Mouse (Mus musculus) lung, postnatal 10 days (tissue): Measurements from ENCODE around the gene Pank3.
"Not testable (repeated sequence)": the region's sequence is repeated elsewhere in the genome, so short reads cannot be mapped to it uniquely, and the experiment has no call there.

Source experiments
- DNase-seq: peaks from one replicate; pipeline ENCODE4 v3.0.0; 2021

The Pank3 gene

DNA sequence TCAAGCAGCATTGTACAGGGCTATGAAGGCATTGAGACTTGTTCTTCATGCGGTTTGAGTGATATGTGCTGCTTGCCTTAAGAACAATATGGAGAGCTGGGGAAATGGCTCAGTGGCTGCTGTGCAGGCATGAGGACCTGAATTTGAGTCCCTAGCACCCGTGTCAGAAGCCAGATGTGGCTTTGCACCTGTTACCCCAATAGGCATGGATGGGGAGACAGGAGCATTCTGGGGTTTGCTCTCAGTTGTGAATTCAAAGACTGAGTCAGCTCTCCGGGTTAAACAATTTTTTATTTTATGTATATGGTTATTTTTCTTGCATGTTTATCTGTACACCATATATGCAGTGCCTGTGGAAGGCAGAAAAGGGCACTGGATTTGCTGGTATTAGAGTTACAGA, 13.2 kb downstream of the Pank3 start:
- DNase-seq, result no peak

DNA sequence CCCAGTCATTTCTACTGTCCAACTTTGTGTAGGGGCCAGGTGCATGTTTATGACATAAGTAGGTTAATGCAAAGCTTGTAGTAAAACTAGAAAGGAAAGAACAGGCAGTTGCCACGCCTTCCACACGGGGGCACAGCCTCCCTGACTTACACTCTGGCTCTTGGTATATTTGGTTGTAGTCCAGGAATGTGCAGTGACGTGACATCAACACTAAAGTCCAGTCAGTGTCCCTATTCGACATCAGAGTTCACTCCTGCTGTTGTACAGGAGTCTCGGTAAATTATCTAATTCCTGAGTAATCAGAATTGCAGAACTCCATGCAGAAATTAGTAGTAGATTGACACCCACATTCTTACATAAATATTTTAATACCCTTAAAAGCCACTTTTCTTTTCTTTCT, 13.8 kb downstream of the Pank3 start:
- no peak for DNase-seq

DNA sequence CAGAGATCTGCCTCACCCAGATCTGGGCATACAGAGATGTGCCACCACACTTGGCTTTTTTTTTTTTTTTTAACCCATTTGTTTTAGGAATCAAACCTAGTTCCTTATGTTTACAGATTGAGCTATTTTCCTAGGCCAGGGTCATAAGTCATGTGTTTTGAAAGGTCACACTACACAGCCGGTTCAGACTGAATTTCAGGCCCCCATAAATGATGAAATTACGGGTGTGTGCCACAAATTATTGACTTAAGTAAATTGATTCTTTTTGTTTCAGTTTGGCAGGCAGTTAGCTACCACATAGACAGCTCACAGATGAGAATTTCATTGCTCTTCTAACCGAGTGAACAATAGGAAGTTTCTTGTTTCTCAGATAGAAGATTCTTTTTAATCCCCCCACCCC, 14.7 kb downstream of the Pank3 start:
- DNase-seq, result no peak

DNA sequence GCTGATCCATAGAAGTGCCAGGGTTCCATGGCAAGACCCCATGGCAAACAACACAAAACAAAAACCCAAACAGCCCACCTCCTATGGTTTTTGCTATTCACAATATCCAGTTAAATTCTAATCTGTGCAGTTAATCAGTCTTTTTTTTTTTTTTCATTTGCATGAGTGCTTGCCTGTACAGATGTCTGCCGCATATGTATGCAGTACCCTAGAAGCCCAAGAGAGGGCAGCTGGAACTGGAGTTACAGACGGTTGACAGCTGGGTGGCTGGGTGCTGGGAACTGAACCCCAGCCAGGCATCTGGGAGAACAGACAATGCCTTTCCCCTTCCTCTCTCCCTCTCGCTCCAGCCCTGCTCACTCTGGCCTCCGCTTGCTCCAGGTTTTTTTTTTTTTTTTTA, 15.3 kb downstream of the Pank3 start:
- DNase-seq, result no peak

DNA sequence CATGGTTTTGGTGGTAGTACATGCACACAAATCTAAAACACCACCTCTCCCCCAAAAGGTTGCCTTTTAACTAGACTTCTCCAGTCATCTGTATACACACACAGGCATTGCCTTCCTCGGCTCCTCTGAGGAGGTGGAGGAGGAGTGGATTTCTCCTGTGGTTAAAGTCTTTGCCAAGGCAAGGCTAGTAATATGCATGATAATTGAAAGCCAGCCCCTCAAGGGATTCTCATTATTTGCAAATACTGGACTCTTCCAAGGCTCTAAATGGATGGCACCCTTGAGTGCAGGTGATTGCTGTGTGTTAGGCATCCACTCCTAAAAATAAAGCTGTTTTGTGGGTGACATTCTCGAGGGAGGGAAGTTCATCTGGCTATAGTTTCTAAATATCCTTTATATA, 19.2 kb downstream of the Pank3 start:
- no peak for DNase-seq

DNA sequence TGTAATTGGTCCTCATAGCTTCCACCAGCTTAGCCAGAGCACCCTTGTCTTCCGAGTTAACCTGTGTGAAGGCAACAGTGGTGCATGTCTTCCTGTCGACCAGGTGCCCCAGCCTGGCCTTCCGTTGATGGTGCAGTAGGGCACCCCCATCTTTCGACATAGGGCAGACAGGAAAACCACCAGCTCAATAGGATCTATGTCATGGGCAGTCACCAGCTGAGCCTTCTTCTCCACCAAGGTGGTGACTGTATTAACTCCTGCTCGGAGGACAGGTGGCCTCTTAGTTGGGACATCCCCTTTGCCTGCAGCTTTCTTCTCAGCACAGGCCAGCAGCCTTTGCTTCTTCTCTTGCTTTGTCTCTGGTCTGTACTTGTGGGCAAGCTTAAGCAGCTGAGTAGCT, 23.5 kb downstream of the Pank3 start:
- DNase-seq, result not testable (repeated sequence)

DNA sequence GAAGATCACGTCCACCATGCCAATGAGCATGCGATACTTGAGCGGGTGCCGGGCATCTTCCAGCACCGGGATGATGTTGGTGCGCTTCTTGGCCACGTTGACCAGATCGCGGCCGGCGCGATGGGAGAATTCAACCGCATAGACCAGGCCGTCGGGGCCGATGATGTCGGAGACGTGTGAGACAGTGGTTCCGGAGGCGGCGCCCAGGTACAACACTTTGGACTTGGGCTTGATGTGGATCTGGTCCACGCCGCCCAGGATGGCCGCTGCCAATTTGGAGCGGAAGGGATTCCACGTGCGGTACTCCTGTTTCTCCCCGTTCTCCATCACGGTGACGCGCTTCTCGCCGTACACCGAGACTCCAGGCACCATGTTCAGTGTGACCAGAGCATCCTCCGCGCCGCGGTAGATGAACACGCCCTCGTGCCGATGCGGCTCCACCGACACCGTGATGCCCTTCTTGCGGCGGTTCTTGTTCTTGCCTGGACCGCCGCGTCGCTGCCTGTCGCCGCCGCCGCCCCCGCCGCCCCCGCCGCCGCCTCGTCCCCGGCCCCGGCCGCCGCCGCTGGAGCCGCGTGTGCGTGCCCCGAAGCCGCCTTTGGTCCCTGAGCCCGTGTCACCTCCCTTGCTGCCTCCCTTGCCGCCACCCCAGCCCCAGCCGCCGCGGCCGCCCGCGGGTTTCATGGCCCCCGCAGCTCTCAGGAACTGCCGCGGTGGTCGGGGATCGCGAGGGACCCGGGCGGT, 28.6 kb downstream of the Pank3 start:
- DNase-seq, result no peak

DNA sequence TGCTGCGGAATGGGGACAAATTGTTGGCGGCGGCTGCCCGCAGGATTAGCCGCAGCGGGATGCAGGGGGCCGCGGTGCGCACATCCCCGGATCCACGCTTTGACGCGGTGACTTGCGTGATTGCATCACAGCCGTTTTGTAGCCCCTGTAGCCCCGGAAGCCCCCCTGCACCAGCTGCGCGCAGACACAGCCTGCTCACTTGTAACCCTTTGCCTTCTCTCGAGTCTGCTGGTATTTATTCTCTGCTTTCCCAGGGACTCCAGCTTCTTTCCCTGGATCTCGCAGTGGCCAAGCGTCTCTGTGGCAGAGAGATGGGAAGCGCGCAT, 29.2 kb downstream of the Pank3 start:
- no peak for DNase-seq

DNA sequence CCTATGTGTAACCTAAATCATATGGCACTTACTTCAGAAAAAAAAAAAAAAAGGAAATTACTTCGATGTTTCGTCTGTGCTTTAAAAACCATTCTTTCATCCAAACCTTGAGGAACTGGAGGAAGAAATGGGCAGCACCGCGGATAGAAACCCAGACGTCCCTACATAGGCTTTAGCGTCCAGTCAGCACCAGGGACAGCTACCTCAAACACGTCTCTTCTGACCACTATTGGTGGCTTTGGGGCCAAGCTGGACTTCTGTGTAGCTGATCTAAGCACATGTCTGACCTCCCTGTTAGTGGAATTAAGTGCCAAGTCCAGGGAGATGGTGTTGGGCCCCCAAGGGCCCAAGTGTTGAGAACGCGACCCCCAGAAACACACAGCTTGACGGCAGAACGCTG, 29.6 kb downstream of the Pank3 start, which contains the start of gene Fbll1:
Gene Fbll1, minus strand, starts transcription at position 11 of the 400 bp plus-strand sequence.
- DNase-seq, result peak; percentile 68

DNA sequence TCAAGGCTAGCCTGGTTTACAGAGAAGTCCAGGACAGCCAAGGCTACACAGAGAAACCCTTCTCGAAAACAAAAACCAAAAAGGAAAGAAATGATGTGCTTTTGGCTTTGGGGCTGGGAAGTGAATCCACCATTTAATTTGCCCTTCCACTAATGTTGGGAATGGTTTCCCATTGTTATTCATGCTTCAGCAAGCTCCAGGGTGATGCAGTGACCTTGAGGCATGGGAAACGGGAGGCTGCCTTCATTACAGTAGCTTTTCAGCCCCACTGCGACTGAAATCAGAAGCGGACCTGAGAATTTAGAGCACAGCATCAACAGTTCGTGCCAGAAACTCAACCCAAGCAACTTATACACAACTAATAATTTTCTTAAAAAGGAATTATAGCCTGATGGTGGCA, 32.0 kb downstream of the Pank3 start:
- no peak for DNase-seq

DNA sequence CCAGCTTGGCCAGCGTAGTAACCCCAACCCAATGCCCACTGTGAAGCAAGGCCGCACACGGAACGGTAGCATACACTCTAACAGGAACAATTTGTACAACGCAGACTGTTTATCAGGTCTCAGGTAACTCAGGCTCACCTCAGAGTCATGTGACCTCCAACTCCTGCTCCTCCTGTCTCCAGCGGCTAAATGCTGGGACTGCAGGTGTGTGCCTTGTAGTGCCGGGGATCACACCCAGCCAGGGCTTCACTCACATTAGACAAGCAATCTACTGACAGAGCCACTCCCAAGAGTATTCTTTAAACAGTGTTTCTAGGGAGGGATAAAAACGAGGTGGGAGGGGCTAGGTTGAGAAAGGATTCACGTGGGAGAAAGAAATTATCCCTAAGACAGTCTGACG, 42.2 kb downstream of the Pank3 start:
- DNase-seq, result no peak

DNA sequence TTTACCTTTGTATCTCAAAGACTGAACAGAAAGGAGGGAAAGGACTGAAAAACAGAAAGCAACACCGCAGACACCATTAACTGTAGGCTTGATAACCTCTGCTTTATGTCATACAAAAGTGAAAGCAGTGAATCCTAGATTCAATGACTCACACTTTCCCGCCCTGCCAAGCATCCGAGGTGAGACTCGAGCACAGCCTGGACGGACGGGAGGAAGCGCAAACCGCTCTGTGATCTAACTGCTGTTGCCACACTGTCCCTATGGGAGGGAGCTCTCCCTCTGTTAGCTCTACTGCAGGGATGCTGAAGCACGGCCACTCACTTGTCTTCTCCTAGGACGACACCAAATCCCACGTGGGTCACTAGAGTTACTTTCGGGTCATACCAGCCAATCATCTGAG, 47.0 kb downstream of the Pank3 start:
- no peak for DNase-seq

DNA sequence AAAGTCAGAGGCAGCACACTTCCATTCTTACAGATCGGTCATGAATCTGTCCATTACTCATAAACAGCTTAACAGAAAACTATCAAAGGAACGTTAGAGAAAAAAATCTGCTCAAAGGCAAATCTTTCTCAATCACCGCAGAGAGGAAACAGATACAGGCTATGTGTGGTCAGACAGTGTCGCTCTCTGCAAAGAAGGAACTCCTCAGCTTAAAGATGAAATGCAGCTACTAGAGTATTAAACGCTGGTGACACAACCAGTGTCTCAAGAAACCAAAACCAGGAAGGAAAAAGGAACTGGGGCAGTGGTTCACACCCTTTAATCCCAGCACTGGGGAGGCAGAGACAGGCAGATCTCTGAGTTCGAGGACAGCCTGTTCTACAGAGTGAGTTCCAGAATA, 58.4 kb downstream of the Pank3 start:
- no peak for DNase-seq

DNA sequence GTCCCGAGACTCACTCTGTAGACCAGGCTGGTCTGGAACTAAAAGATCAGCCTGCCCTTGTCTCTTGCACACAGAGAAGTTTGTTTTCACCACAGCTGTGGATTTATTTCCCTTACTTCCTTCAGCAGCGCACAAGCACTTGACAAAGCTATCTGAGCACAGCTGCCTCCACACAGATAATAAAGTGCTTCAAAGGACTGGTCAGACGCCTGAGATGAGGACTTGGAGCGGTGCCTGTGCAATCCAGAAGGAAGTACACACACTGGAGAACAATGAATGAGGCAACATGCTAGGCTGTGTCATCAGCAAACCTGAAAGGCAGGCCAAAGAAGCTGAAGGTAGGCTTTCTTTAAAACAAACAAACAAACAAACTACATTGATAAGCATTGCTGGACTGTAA, 62.9 kb downstream of the Pank3 start:
- no peak for DNase-seq

DNA sequence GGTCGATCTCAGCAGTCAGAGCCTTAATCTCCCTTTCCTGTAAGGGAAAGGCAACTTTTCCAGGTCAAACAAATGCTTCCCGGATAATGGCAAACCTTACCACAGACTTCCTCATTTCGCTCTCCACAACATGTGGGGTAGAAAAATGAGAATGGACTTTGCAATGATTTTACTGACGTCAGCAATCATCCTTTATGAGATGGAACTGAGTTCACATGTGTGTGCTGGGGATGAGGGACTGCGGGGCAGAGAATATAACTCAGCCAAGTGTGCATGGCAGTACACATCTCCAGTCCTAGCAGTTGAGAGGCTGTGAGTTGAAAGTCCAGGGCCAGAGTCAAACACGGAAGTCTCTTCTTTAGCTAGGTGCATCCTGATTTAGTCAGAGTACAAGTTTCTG, 64.0 kb downstream of the Pank3 start:
- no peak for DNase-seq

DNA sequence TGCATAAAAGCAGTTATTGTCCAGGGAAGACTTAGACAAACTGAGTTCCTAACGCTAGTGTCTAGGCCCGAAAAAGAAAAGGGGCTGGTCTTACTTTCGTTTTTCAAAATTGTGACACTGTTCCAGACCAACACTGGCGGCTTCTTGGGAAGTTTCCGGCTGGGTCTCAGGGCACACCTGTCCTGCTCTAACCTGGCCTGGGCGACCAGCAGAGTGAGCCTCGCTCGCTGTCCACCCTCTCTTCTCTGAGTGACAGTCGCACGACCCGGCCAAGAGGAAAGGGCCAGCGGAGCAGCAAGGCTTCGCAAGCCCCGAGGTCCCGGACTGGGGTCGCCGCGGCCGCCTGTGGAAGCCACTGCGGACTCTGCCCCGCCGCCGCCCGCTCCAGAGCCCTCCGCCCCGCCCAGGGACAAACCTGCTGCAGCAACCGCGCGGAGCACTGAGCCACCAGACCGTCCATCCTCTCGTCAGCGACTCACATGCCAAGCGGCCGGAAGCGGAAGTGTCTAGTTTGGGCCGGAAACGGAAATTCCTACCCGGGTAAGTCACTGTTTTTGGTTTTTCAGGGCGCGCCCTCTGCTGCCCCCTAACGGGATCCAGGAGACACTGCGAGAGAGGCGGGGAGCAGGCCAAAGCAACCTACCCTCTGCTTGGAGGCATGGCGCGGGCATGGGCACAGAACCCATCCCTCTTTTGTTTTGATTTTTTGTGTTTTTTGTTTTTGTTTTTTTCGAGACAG, 64.9 kb downstream of the Pank3 start, which contains the start of gene Rars:
Gene Rars, minus strand, starts transcription at position 485 of the 739 bp plus-strand sequence.
- DNase-seq, result peak; percentile 96

DNA sequence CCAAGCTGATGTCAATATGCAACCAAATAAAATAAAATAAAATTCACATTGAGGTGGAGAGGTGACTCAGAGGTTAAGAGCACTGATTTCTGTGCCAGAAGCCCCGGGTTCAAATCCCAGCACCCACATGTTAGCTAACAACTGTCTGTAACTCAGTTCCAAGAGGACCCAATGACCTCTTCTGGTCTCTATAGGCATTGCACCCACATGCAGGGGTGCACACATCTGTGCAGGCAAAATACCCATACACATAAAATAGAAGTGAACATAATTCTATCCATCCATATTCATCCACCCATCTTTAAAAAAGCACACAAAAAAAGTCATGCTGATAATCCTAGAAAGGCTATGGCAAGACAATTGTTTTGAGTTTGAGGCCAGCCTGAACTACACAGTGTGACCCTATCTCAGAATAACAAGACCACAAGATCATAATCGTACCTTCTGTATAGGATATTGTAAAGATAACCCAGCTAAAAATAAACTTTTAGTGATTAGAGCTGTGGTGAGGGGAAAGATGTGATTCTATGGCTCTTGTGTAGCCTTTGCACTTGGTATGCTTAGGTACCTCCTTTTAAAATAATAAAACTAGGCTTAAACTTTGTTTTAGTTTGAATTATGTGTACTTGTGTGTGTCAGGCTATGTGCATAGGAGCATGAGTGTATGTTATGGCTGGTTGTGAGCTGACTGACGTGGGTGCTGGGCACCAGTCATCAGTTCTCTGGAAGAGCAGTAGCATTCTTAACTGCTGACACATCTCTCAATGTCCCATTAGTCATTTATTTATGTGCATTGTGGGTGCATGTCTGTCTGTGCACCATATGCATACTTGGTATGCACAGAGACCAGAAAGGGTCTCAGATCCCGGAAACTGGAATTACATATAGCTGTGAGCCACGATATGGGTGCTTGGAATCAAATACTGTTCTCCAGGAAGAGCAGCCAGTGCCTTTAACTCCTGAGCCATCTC, 68.2 kb downstream of the Pank3 start:
- no peak for DNase-seq

DNA sequence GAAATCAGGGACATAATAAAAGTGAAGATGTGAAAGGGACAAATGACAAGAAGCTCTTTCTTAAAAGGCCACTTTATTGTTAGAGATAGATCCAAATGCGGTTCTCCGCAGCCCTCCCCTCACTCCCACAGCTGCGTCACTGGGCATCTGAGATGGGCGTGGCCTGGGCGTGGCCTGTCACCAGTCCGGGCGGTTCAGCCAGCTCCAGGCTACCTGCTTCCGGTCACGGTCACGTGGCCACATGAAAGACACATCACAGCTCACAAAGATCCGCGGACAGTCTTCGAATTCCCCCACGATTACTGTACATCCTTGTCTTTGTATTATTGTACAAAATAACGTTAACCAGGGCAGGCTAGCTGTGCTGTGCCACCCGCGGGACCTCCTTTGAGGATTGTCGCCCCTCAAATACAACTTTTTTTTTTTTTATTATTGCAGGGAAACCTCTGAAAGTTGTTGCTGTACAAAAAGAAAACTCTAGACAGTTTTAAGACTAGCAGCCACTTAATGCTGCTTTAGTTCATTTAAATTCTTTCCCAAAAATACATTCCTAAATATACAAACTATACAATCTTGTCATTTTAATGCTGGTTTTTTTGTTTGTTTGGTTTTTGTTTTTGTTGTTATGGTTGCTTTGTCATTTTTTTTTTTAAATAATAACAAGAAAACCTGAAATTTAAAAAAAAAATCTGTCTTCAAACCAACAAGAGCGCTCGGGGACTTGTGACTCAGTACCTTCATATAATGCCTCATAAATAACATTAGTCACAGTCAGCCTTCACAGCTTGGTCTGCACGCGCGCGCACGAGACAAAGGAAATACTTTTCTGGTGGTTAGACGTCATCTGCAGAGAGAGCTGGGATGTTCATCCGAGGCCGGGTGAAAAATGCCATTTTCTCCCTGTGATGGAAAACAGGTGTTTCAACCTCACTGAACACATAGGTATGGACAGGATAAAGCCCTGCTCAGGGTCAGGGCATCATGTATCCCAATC, 69.4 kb downstream of the Pank3 start:
- DNase-seq, result peak; percentile 95

DNA sequence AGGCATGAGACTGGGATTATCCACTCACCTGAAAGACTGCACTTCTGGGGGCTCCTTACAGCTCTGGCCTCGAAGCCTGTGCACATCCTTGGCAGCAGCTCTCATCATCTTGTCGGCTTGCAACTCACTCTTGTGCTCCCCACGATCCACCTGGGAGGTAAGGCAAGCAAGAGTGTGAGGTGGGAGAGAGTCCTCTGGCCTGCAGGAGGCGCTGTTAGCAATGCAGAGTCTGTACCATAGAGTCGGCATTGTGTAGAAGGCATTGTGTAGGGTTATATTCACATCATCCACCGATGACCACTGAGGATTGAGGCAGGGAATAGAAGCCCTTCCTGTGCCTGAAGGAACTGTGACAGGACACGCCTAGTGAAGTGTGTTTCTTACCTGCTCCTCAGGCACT, 71.0 kb downstream of the Pank3 start:
- no peak for DNase-seq

DNA sequence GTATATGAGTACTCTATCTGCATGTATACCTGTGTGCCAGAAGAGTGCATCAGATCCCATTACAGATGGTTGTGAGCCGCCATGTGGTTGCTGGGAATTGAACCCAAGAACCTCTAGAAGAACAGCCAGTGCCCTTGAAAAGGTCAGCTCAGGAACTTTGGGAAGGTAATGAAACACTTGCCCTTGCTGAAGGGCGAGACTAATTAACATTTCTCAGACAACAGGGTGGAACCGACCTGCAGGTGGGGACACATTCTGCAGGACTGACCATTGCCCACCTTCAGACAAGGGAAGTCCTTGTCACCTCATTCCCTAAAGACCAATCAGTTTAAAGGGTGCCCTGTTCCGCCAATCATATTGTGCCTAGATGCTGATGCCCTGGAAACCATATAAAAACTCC, 71.5 kb downstream of the Pank3 start:
- DNase-seq, result not testable (repeated sequence)
